Mouse (Mus musculus) olfactory bulb, adult 2 months (tissue): ENCODE data around the gene Vpreb1. TPM values are rescaled to one million over a fixed set of nuclear protein-coding genes. Genes with fewer than 3 reads are reported as not detected.

Source experiments
- H3K27ac ChIP-seq: fragments of 200-500 bp; 2 replicates; pipeline ENCODE4 v1.5.1; 2012; ENCODE audit warnings: low read depth, low read length; ENCODE audit not compliant: insufficient read depth
- H3K4me1 ChIP-seq: fragments of 200-500 bp; 2 replicates; pipeline ENCODE4 v1.6.1; 2012; ENCODE audit warnings: low read length; ENCODE audit not compliant: control insufficient read depth, insufficient read depth
- H3K4me3 ChIP-seq: fragments of 200-500 bp; 2 replicates; pipeline ENCODE4 v1.5.1; 2012; ENCODE audit warnings: mild to moderate bottlenecking, low read depth, low read length, moderate library complexity; ENCODE audit not compliant: insufficient read depth
- CTCF ChIP-seq: fragments of 200-500 bp; IDR thresholded peaks from 2 replicates; pipeline ENCODE4 v1.5.1; 2012; ENCODE audit warnings: low read depth, mild to moderate bottlenecking, low read length, moderate library complexity; ENCODE audit not compliant: insufficient read depth
- POLR2A ChIP-seq: fragments of 200-500 bp; IDR thresholded peaks from 2 replicates; pipeline ENCODE4 v1.6.1; 2012; ENCODE audit warnings: mild to moderate bottlenecking, low read depth, low read length, moderate library complexity; ENCODE audit not compliant: insufficient read depth
- WGBS: fragments of 180-500 bp; shearing (Covaris S2); methylation state at CpG from one replicate; pipeline ENCODE4 v1.1.7; 2018; 5-methylcytosine and 5-hydroxymethylcytosine counted together
- polyA plus RNA-seq: library from polyadenylated mRNA; stranded (reverse); fragments of >200 nt; gene quantifications from 2 replicates; pipeline ENCODE4 v1.2.4, GENCODE M21; 2012; ENCODE audit warnings: low replicate concordance; ENCODE audit not compliant: missing spikeins, insufficient read depth, insufficient read length

Vpreb1 gene
- polyA plus RNA-seq, 1 experiment = not detected

DNA sequence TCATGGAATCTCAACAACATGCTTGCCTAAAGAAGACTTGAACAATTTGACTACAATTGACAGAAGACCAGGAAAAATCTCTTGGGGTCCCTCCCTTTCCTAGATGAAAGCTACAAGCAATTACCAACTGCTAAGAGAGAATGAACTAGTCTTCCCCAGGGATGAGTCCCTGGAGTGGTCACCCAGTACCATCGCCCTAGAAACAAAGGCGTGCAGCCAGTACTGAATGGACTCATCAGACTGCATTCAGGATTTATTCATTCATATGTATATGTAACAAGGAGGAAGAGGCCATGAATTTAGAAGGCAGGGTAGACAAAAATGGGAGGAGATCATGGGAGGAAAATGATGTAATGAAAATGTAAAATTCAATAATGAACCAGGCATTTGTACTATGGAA, 44.4 kb downstream of the Vpreb1 start:
- Histone ChIP-seq H3K4me1 (peaks cover 6% of the 10 kb centered on the region; the same call in 1 of the 2 replicates), H3K4me3 (no peak overlapping the region), H3K27ac (no peak overlapping the region)
- WGBS = 81% methylated on average over 2 of the region's 2 CpGs
- TF ChIP-seq POLR2A (no peak), CTCF (no peak)

DNA sequence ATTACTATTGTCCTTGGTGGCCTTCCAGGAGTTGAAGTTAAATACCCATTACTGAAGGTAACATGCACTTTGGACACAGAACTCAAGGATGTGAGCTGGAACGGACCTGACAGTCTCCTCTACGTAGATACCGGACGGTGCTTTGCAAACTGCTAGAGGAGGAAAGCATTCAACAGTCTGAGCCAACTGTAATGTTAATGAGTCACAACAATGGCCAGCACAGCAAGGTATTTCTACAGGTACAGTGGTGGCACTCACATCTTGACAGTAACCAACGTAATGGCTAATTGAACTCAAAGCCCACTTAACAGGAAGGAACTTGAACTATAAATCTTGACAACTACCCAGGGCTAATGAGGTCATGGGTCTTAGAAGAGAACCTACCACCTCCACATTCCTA, 45.2 kb downstream of the Vpreb1 start:
- WGBS = 43% methylated on average over 5 of the region's 5 CpGs
- no peak overlapping the region for H3K4me3 ChIP-seq
- TF ChIP-seq CTCF (no peak), POLR2A (no peak)

More for the DNA sequence above, 45.2 kb downstream of the Vpreb1 start:
- Histone ChIP-seq H3K4me1 (peaks cover 6% of the 10 kb centered on the region; the same call in 1 of the 2 replicates), H3K27ac (no peak overlapping the region)

Other genes with a start within 250 kb of the Vpreb1 start
- gene Olfr19, start 194.4 kb downstream of the Vpreb1 start, polyA plus RNA-seq = not detected in 2 replicates
- gene Spag6l, start 41.4 kb downstream of the Vpreb1 start, polyA plus RNA-seq = not detected in 2 replicates
- not detected in 2 replicates for gene Igll1, start 6.9 kb downstream of the Vpreb1 start, polyA plus RNA-seq
- not detected in 2 replicates for gene Top3b, start 107 bp downstream of the Vpreb1 start, polyA plus RNA-seq
- gene Ppm1f, start 25.6 kb upstream of the Vpreb1 start, polyA plus RNA-seq = not detected in 2 replicates
- 179 and 489 TPM in 2 replicates for gene Mapk1, start 112.5 kb upstream of the Vpreb1 start, polyA plus RNA-seq
- gene Ypel1, start 198.9 kb upstream of the Vpreb1 start, polyA plus RNA-seq = not detected in 2 replicates
- gene Ppil2, start 240.4 kb upstream of the Vpreb1 start, polyA plus RNA-seq = not detected in 2 replicates